Mouse (Mus musculus) CH12.LX (cell line): Measurements from ENCODE around the gene Srf. TPM values are rescaled to one million over a fixed set of nuclear protein-coding genes. Genes with fewer than 3 reads are reported as not detected.

ENCODE experiments used
- DNase-seq: peaks from one replicate; pipeline ENCODE4 v3.0.0-alpha.2; 2013; ENCODE audit errors: extremely low read depth
- H3K27ac ChIP-seq: 2 replicates; pipeline ENCODE4 v1.5.1; 2012; ENCODE audit warnings: low read depth, mild to moderate bottlenecking, control low read depth, moderate library complexity; ENCODE audit not compliant: insufficient read depth
- H3K27me3 ChIP-seq: replicated peaks from 2 replicates; pipeline ENCODE3; 2012; ENCODE audit warnings: inconsistent platforms
- H3K36me3 ChIP-seq, 2 experiments: replicated peaks in 1 of 2; 2 replicates each; pipeline versions ENCODE3 to v1.6.1; 2012; ENCODE audit warnings: inconsistent platforms in 1 of 2, low read length in 1 of 2, mild to moderate bottlenecking in 1 of 2, mixed read lengths in 1 of 2, moderate library complexity in 1 of 2; ENCODE audit not compliant: control insufficient read depth in 1 of 2, insufficient read depth in 1 of 2
- H3K4me1 ChIP-seq, 2 experiments: 2 replicates each; pipeline ENCODE4 v1.6.1; 2012; ENCODE audit warnings: inconsistent platforms in 1 of 2, moderate library complexity in 1 of 2; ENCODE audit not compliant: insufficient read depth in 2 of 2, control insufficient read depth in 1 of 2
- H3K4me2 ChIP-seq: 2 replicates; pipeline ENCODE4 v1.6.1; 2012; ENCODE audit warnings: low read depth, mild to moderate bottlenecking, control low read depth; ENCODE audit not compliant: poor library complexity, insufficient read depth, severe bottlenecking
- H3K4me3 ChIP-seq, 3 experiments: fragments of 150-350 bp in 1 of 3; sonication (generic) in 1 of 3; replicated peaks in 1 of 3; 2 replicates each; pipeline versions ENCODE3 to v1.5.1; 2011 to 2012; ENCODE audit warnings: low read depth in 2 of 3, low read length in 2 of 3, mild to moderate bottlenecking in 2 of 3, moderate library complexity in 2 of 3, control low read depth in 1 of 3, improper control_type of control experiment in 1 of 3, inconsistent platforms in 1 of 3, mixed read lengths in 1 of 3; ENCODE audit not compliant: poor library complexity in 1 of 3
- H3K79me2 ChIP-seq: replicated peaks from 2 replicates; pipeline ENCODE4 v1.6.1; 2012; ENCODE audit warnings: mild to moderate bottlenecking, moderate library complexity; ENCODE audit not compliant: control insufficient read depth, poor library complexity, insufficient read depth, severe bottlenecking; ENCODE audit errors: extremely low read depth
- H3K9ac ChIP-seq: 2 replicates; pipeline ENCODE4 v1.6.1; 2012; ENCODE audit warnings: low read depth, mild to moderate bottlenecking, control low read depth, moderate library complexity; ENCODE audit not compliant: insufficient read depth
- H3K9me3 ChIP-seq: replicated peaks from 2 replicates; pipeline ENCODE3; 2012; ENCODE audit warnings: low read length, inconsistent platforms, mixed read lengths
- HCFC1 ChIP-seq: IDR thresholded peaks from 2 replicates; pipeline ENCODE4 v1.6.1; 2012; ENCODE audit warnings: low read depth, mild to moderate bottlenecking, inconsistent platforms, low read length, improper control_type of control experiment
- MAX ChIP-seq: IDR thresholded peaks from 2 replicates; pipeline ENCODE4 v1.6.1; 2011; ENCODE audit warnings: low read length, improper control_type of control experiment
- MXI1 ChIP-seq: IDR thresholded peaks from 2 replicates; pipeline ENCODE4 v1.6.1; 2011; ENCODE audit warnings: mild to moderate bottlenecking, low read depth, low read length, improper control_type of control experiment
- NELFE ChIP-seq: IDR thresholded peaks from 2 replicates; pipeline ENCODE4 v1.6.1; 2011; ENCODE audit warnings: low read depth, low read length, improper control_type of control experiment
- PAX5 ChIP-seq: IDR thresholded peaks from 2 replicates; pipeline ENCODE4 v1.6.1; 2012; ENCODE audit warnings: low read length, inconsistent platforms, mixed read lengths
- RCOR1 ChIP-seq: conservative IDR thresholded peaks from 2 replicates; pipeline ENCODE4 v1.6.1; 2012; ENCODE audit warnings: low read depth, mild to moderate bottlenecking, inconsistent platforms, low read length, improper control_type of control experiment
- USF1 ChIP-seq: IDR thresholded peaks from 2 replicates; pipeline ENCODE4 v1.6.1; 2014; ENCODE audit warnings: low read depth, mild to moderate bottlenecking, inconsistent platforms, low read length, improper control_type of control experiment
- USF2 ChIP-seq: conservative IDR thresholded peaks from 2 replicates; pipeline ENCODE4 v1.6.1; 2011; ENCODE audit warnings: low read depth, low read length, improper control_type of control experiment
- ZC3H11A ChIP-seq: IDR thresholded peaks from 2 replicates; pipeline ENCODE4 v1.6.1; 2012; ENCODE audit warnings: low read depth, mild to moderate bottlenecking, inconsistent platforms, low read length, improper control_type of control experiment
- ZKSCAN1 ChIP-seq: IDR thresholded peaks from 2 replicates; pipeline ENCODE4 v1.6.1; 2012; ENCODE audit warnings: low read depth, inconsistent platforms, low read length, improper control_type of control experiment, borderline replicate concordance
- ZNF384 ChIP-seq: IDR thresholded peaks from 2 replicates; pipeline ENCODE4 v1.6.1; 2012; ENCODE audit warnings: low read depth, low read length, improper control_type of control experiment, inconsistent platforms
- dilution Hi-C: fragments of 300-500 bp; cut with MboI; formaldehyde crosslinking; loops from 2 replicates; pipeline ENCODE4 v1.14.3; 2020; ENCODE audit warnings: low sequenced_read_pairs; ENCODE audit not compliant: extremely low pct_unique_long_range_greater_than_20kb, extremely low pct_ligation_motif_present
- in situ Hi-C: fragments of 300-500 bp; cut with MboI; formaldehyde crosslinking; loops from 3 replicates; pipeline ENCODE4 v1.14.3; 2019; ENCODE audit warnings: low sequenced_read_pairs, low pct_ligation_motif_present, low pct_unique_long_range_greater_than_20kb, mixed read lengths
- polyA plus RNA-seq: library from polyadenylated mRNA; unstranded; fragments of >175 nt; gene quantifications from 2 replicates; pipeline ENCODE4 v1.2.1, GENCODE M21; 2012; ENCODE audit warnings: low read depth; ENCODE audit not compliant: insufficient read length
- total RNA-seq, 2 experiments: library from RNA; depleted of rRNA; stranded (reverse); fragments of 300-350 nt in 1 of 2; fragments of >200 nt in 1 of 2; gene quantifications; 2 replicates each; pipeline ENCODE4 v1.2.3; 2012 to 2014

Srf gene
- total and polyA plus RNA-seq, 3 experiments = 38.2 to 81.6 (median 54.5) TPM

DNA sequence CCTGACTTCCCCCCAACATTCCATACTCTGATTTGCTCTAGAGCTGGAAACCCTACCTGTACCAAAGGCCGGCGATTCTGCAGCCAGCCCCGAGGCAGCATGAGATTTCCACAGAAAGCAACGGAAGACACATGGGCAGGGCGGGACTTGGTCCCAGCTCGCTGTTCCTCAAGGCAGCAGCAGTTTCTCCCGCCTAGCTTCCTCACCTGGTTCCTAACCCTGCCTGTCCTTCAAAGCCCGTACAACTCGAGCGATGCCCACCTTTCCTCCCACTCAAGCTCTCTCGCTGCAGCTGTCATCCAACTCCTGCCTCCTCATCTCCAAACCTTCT, 1.4 kb downstream of the Srf start:
- in situ Hi-C loops = no loop called here
- peaks cover 21 to 39% of the 10 kb centered on the region in 2 experiments for H3K36me3 ChIP-seq
- peaks cover 22 to 45% of the 10 kb centered on the region in 2 experiments for H3K4me1 ChIP-seq
- peak overlapping the region; percentile 82; the same call in 1 of the 2 replicates for H3K9ac ChIP-seq
- H3K27ac ChIP-seq = no peak overlapping the region
- peak overlapping the region; percentile 75 for H3K4me2 ChIP-seq
- no peaks in the 10 kb centered on the region for H3K27me3 ChIP-seq
- H3K4me3 ChIP-seq = peak overlapping the region; percentile 70 to 92 (median 90)
- TF ChIP-seq PAX5 (no peak), MXI1 (0 out of 2 replicates have a peak, but pooled peaks have one; percentile 25), ZKSCAN1 (no peak), USF2 (no peak)
- peaks cover 20% of the 10 kb centered on the region for H3K79me2 ChIP-seq
- no peak for DNase-seq
- dilution Hi-C loops = no loop called here
- H3K9me3 ChIP-seq = no peaks in the 10 kb centered on the region

GRCm38 (mm10) chr17:46553926-46554325, 2.0 kb downstream of the Srf start:
- no peak for TF ChIP-seq MAX
- TF ChIP-seq USF1 = no peak
- no peak for TF ChIP-seq ZNF384
- no peak for TF ChIP-seq NELFE
- peak overlapping the region; percentile 75 for H3K4me2 ChIP-seq
- dilution Hi-C loops (no loop called here), in situ Hi-C loops (no loop called here)
- H3K4me3 ChIP-seq = peak overlapping the region in 1 of 3 experiments; percentile 70
- no peak overlapping the region for H3K27ac ChIP-seq
- peaks cover 20% of the 10 kb centered on the region for H3K79me2 ChIP-seq
- H3K36me3 ChIP-seq = peaks cover 26 to 45% of the 10 kb centered on the region in 2 experiments
- no peaks in the 10 kb centered on the region for H3K27me3 ChIP-seq
- no peaks in the 10 kb centered on the region for H3K9me3 ChIP-seq
- peaks cover 22 to 45% of the 10 kb centered on the region in 2 experiments for H3K4me1 ChIP-seq
- DNase-seq = no peak
- H3K9ac ChIP-seq = peak overlapping the region; percentile 82; the same call in 1 of the 2 replicates

GRCm38 (mm10) chr17:46553469-46553868, 2.5 kb downstream of the Srf start:
- Histone ChIP-seq H3K4me3 (no peak overlapping the region), H3K79me2 (peaks cover 20% of the 10 kb centered on the region), H3K9me3 (no peaks in the 10 kb centered on the region), H3K4me1 (peaks cover 22 to 45% of the 10 kb centered on the region in 2 experiments), H3K27ac (no peak overlapping the region), H3K27me3 (no peaks in the 10 kb centered on the region), H3K4me2 (no peak overlapping the region), H3K36me3 (peaks cover 31 to 49% of the 10 kb centered on the region in 2 experiments), H3K9ac (no peak overlapping the region)
- TF ChIP-seq ZC3H11A = no peak
- no peak for TF ChIP-seq RCOR1
- no peak for TF ChIP-seq HCFC1
- DNase-seq = no peak
- in situ Hi-C loops (no loop called here), dilution Hi-C loops (no loop called here)
